Mouse (Mus musculus) hematopoietic multipotent progenitor cell, adult 10-12 weeks (in vitro differentiated cells): Measurements from ENCODE around the gene Vnn1. TPM values are rescaled to one million over a fixed set of nuclear protein-coding genes. Genes with fewer than 3 reads are reported as not detected.

Source experiments
- polyA plus RNA-seq: library from polyadenylated mRNA; stranded (reverse); fragments of >175 nt; gene quantifications from 2 replicates; pipeline ENCODE4 v1.2.3, GENCODE M21; 2012; ENCODE audit warnings: low replicate concordance

Gene Vnn1
- not detected in 2 replicates for polyA plus RNA-seq

DNA sequence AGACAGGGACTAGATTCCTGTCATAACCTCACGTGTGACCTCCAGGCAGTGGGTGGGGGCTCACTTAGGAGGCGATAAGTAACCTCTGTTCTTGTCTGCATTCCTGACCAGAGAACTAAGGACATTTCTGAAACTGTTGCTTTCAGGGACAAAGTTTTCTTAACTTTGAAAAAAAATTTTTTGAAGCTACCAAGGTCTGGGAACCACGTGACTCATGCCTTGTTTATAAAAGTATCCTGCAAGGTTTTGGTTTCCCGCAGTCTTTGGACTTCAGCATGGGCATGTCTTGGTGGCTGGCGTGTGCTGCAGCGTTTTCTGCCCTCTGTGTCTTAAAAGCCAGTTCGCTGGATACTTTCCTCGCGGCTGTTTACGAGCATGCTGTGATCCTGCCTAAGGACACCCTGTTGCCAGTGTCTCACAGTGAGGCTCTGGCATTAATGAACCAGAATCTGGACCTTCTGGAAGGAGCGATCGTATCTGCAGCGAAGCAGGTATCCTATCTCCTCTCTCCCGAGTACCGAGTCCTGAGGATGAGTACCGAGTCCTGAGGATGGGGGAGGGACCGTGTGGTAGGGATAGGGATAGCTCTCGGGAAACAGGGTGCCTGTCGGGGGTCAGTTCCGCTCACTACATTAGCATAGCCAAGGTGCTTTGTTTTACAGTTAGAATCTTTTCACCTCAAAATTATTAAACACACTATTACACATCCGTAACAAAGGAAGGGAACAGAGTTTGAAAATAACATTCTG lies at the start of gene Vnn1:
Gene Vnn1 (plus strand): TSS at position 88 of the 749 bp plus-strand sequence.

DNA sequence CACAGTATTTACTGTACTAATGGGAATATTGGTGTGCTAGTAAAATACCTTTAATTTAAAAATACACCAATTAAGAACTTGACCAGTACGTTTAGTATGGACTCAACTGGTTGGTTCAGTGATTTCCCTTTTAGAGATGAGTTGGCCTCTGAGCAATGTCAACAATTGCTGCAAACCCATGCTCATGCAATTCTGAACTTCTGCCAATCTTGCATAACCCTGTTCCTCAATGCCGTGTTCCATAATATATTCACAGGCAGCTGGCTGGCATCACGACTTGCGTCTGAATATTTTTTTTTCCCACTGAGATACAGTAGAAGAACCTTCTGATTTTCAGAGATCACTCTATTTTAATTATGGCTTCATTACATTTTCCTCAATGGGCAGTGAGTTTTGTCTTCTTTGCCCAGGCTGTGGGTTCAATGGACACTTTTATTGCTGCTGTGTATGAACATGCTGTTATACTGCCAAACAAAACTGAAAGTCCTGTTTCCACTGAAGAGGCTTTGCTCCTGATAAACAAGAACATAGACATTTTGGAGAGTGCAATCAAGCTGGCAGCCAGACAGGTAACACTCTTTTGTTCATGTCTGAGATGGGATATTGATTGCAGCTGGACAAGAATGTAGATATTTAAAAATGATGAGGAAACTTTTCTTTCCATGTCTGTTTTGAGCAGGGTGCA lies 43.1 kb upstream of the Vnn1 start, which contains the start of gene Vnn3:
Gene Vnn3 (plus strand): TSS at position 235 of the 685 bp plus-strand sequence.

GRCm38 (mm10) chr10:23920056-23920455 lies 25.6 kb downstream of the Vnn1 start, which contains the start of gene Taar1:
Gene Taar1 (plus strand): TSS chr10:23920356.

DNA sequence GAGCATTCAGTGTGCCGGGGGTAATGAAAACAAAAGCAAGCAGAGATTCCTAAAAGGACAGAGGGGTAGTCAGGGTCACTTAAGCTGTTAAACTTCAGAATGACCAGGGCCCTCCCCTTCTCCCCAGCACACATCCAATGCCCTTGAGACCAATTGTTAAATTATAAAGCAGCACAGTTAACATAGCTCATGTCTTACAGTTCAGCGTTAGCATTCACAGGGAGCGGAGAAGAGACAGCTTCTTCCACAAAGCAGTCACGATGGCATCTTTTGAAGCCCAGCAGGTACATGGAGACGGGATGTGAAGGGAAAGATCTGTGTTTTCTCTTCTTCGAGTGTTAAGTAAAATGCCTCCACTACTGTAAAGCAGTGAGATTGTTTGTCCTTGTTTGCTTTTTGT lies 43.8 kb downstream of the Vnn1 start, which contains the start of gene Taar2:
Gene Taar2 (plus strand): TSS at position 261 of the 400 bp plus-strand sequence.

DNA sequence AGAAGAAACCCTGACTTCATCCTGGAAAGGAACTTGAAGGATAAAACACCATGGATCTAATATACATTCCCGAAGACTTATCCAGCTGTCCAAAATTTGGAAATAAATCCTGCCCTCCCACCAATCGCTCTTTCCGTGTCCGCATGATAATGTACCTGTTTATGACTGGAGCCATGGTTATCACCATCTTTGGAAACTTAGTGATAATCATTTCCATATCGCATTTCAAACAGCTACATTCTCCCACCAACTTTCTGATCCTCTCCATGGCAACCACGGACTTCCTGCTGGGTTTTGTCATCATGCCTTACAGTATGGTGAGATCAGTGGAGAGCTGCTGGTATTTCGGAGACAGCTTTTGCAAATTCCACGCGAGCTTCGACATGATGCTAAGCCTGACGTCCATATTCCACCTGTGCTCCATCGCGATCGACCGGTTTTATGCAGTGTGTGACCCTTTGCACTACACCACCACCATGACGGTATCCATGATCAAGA lies 55.1 kb downstream of the Vnn1 start, which contains the start of gene Taar3:
Gene Taar3 (plus strand): TSS at position 51 of the 498 bp plus-strand sequence.

Other genes starting within 250 kb of the Vnn1 start
- 112 and 1,195 TPM in 2 replicates for gene Rps12, start 107.4 kb upstream of the Vnn1 start, polyA plus RNA-seq
- gene Slc18b1, start 97.7 kb upstream of the Vnn1 start, polyA plus RNA-seq, result 0.29 and 1.0 TPM in 2 replicates
- gene Vnn3, start 43.2 kb upstream of the Vnn1 start, polyA plus RNA-seq, result 0.17 and 0.43 TPM in 2 replicates
- not detected in 2 replicates for gene Taar1, start 25.7 kb downstream of the Vnn1 start, polyA plus RNA-seq
- gene Taar2, start 43.9 kb downstream of the Vnn1 start, polyA plus RNA-seq, result not detected in 2 replicates
- not detected in 2 replicates for gene Taar3, start 54.9 kb downstream of the Vnn1 start, polyA plus RNA-seq
- gene Taar4, start 65.8 kb downstream of the Vnn1 start, polyA plus RNA-seq, result not detected in 2 replicates
- gene Taar5, start 76.0 kb downstream of the Vnn1 start, polyA plus RNA-seq, result not detected in 2 replicates
- not detected in 2 replicates for gene Taar6, start 91.0 kb downstream of the Vnn1 start, polyA plus RNA-seq
- not detected in 2 replicates for gene Taar7a, start 98.8 kb downstream of the Vnn1 start, polyA plus RNA-seq
- not detected in 2 replicates for gene Taar7b, start 105.3 kb downstream of the Vnn1 start, polyA plus RNA-seq
- gene Taar7d, start 132.5 kb downstream of the Vnn1 start, polyA plus RNA-seq, result not detected in 2 replicates
- not detected in 2 replicates for gene Taar7e, start 142.9 kb downstream of the Vnn1 start, polyA plus RNA-seq
- not detected in 2 replicates for gene Taar7f, start 154.8 kb downstream of the Vnn1 start, polyA plus RNA-seq
- not detected in 2 replicates for gene Taar8a, start 181.8 kb downstream of the Vnn1 start, polyA plus RNA-seq
- not detected in 2 replicates for gene Taar8b, start 197.6 kb downstream of the Vnn1 start, polyA plus RNA-seq
- gene Taar8c, start 207.2 kb downstream of the Vnn1 start, polyA plus RNA-seq, result not detected in 2 replicates
- gene Taar9, start 214.8 kb downstream of the Vnn1 start, polyA plus RNA-seq, result not detected in 2 replicates